In genomic region chr5:5423723-5424171, GRCm38 (mm10) we compare ENCODE assay signal across 17 mouse cellular contexts. TPM values are rescaled to one million over a fixed set of nuclear protein-coding genes. Genes with fewer than 3 reads are reported as not detected.
DNase-seq lines count a peak whose midpoint lies in the region; ATAC-seq and TF ChIP-seq lines count a peak whose summit lies in the region.
"Had no signal": no experiment of that assay in that cellular context is flagged by ENCODE, and none has a peak within 500 bp of the region (broad histone marks: within the 10 kb centered on the region; RNA-seq: fewer than 3 reads in every experiment).

No protein-coding gene starts in this region.

- no peaks in the 10 kb centered on the region for H3K4me1 ChIP-seq in kidney, postnatal 0 days (replicated peaks; ENCODE audit: insufficient read depth, low read length)
- H3K4me1 ChIP-seq in kidney, embryonic 14.5 days (ENCODE audit: control insufficient read depth, insufficient read depth, low read length): no peaks in the 10 kb centered on the region
- no peaks in the 10 kb centered on the region for H3K4me1 ChIP-seq in stomach, postnatal 0 days (replicated peaks; ENCODE audit: control insufficient read depth, insufficient read depth)

- H3K27ac ChIP-seq in kidney, postnatal 0 days: no peak overlapping the region
- no peak overlapping the region for H3K27ac ChIP-seq in kidney, embryonic 14.5 days (ENCODE audit: low read depth, low read length)
- H3K27ac ChIP-seq in stomach, postnatal 0 days (replicated peaks): peak overlapping the region; percentile 56; the same call in 1 of the 2 replicates
- no peak overlapping the region for H3K27ac ChIP-seq in gastrocnemius, adult 2 months

- H3K27me3 ChIP-seq in kidney, postnatal 0 days (ENCODE audit: insufficient read depth, low read length): no peaks in the 10 kb centered on the region
- no peaks in the 10 kb centered on the region for H3K27me3 ChIP-seq in kidney, embryonic 14.5 days (ENCODE audit: control insufficient read depth, insufficient read depth, low read length)
- H3K27me3 ChIP-seq in stomach, postnatal 0 days (ENCODE audit: control insufficient read depth, insufficient read depth, low read length): no peaks in the 10 kb centered on the region
- H3K27me3 ChIP-seq: megakaryocyte, embryonic 14.5 days had no signal

- H3K9me3 ChIP-seq in kidney, postnatal 0 days (replicated peaks; ENCODE audit: low read length): no peaks in the 10 kb centered on the region
- no peaks in the 10 kb centered on the region for H3K9me3 ChIP-seq in kidney, embryonic 14.5 days (ENCODE audit: control insufficient read depth, low read length)
- no peaks in the 10 kb centered on the region for H3K9me3 ChIP-seq in stomach, postnatal 0 days (ENCODE audit: control insufficient read depth, low read length)

- ATAC-seq in kidney, postnatal 0 days (replicated peaks; ENCODE audit: low FRiP score, low read depth): no peak
- ATAC-seq in kidney, embryonic 14.5 days (ENCODE audit: low FRiP score, low TSS enrichment): no peak
- ATAC-seq in stomach, postnatal 0 days (ENCODE audit: low FRiP score, low TSS enrichment): peak; percentile 35; the same call in 1 of the 2 replicates

- WGBS in kidney, postnatal 0 days: 69% methylated on average over 6 of the region's 6 CpGs
- 68% methylated on average over 6 of the region's 6 CpGs for WGBS in kidney, embryonic 14.5 days
- WGBS in stomach, postnatal 0 days: 44% methylated on average over 6 of the region's 6 CpGs

- no peak overlapping the region for H3K4me2 ChIP-seq in kidney, postnatal 0 days (ENCODE audit: low read length)
- no peak overlapping the region for H3K4me2 ChIP-seq in kidney, embryonic 14.5 days (replicated peaks; ENCODE audit: low read depth, low read length)
- H3K4me2 ChIP-seq in stomach, postnatal 0 days (replicated peaks; ENCODE audit: low read depth): no peak overlapping the region
- H3K4me2 ChIP-seq: liver, embryonic 11.5 days had no signal

- H3K9ac ChIP-seq in kidney, postnatal 0 days (ENCODE audit: low read depth, low read length): no peak overlapping the region
- no peak overlapping the region for H3K9ac ChIP-seq in kidney, embryonic 14.5 days (ENCODE audit: low read depth, low read length)
- H3K9ac ChIP-seq in stomach, postnatal 0 days (ENCODE audit: low read length): no peak overlapping the region

- TF ChIP-seq EP300 in stomach, postnatal 0 days (optimal IDR thresholded peaks at IDR 0.05): no peak

- intact Hi-C loops in gastrocnemius, adult 2 months (cut with DNase I): no loop called here

- peak; percentile 5 for DNase-seq in embryo, embryonic 11 days
- no peak for DNase-seq in embryo, embryonic 10 days (ENCODE audit: low spot score)
- peak; percentile 11 for DNase-seq in kidney, postnatal 0 days (ENCODE audit: low spot score)
- DNase-seq in forelimb bud, embryonic 11.5 days (ENCODE audit: low read depth, low spot score): peak; percentile 12
- DNase-seq in stomach, postnatal 0 days (ENCODE audit: low spot score): no peak
- no peak for DNase-seq in gastrocnemius, adult 2 months
- no peak for DNase-seq in right cerebral cortex, postnatal 4 days
- DNase-seq: cerebellum, adult 11 months; cerebellum, postnatal 36 days; kidney, postnatal 10 days; lung, postnatal 10 days had no signal

- H3K4me3 ChIP-seq in kidney, postnatal 0 days (replicated peaks; ENCODE audit: low read depth, low read length): no peak overlapping the region
- no peak overlapping the region for H3K4me3 ChIP-seq in kidney, embryonic 14.5 days (ENCODE audit: low read length)
- H3K4me3 ChIP-seq in stomach, postnatal 0 days (ENCODE audit: low read depth, low read length): no peak overlapping the region
- H3K4me3 ChIP-seq in gastrocnemius, adult 2 months: no peak overlapping the region
- H3K4me3 ChIP-seq: megakaryocyte, embryonic 14.5 days had no signal

- no peaks in the 10 kb centered on the region for H3K36me3 ChIP-seq in kidney, postnatal 0 days (ENCODE audit: insufficient read depth, low read length)
- no peaks in the 10 kb centered on the region for H3K36me3 ChIP-seq in kidney, embryonic 14.5 days (ENCODE audit: control insufficient read depth, insufficient read depth, low read length)
- H3K36me3 ChIP-seq in stomach, postnatal 0 days (ENCODE audit: control insufficient read depth, insufficient read depth, low read length): no peaks in the 10 kb centered on the region

- TF ChIP-seq CTCF in kidney, postnatal 0 days (IDR thresholded peaks at IDR 0.05; ENCODE audit: low read depth): no peak
- TF ChIP-seq CTCF in stomach, postnatal 0 days (IDR thresholded peaks at IDR 0.05; ENCODE audit: low read depth): no peak
- no peak for TF ChIP-seq CTCF in gastrocnemius, adult 2 months (IDR thresholded peaks at IDR 0.05)

RNA-seq across cellular contexts. Expression of gene Cdk14, which starts 3.6 kb away (rescaled TPM):
- 8.8 and 9.2 TPM in 2 replicates for polyA plus RNA-seq in kidney, postnatal 0 days (2015; fragmentation: Nextera tagmentation; extraction: Ambion mirVana)
- polyA plus RNA-seq in kidney, embryonic 14.5 days (2014; fragmentation: Nextera tagmentation; extraction: Ambion mirVana): 12.7 and 18.9 TPM in 2 replicates
- 5.9 and 6.1 TPM in 2 replicates for polyA plus RNA-seq in stomach, postnatal 0 days (2015; fragmentation: Nextera tagmentation; extraction: Ambion mirVana)
- total RNA-seq in gastrocnemius, adult 2 months (2021): 1 to 10 TPM; 2.6 to 5.3 TPM

RNA-seq across cellular contexts. Expression of gene 1700015F17Rik, which starts 55.2 kb away (rescaled TPM):
- not detected in 2 replicates for polyA plus RNA-seq in kidney, postnatal 0 days (2015; fragmentation: Nextera tagmentation; extraction: Ambion mirVana)
- not detected in 2 replicates for polyA plus RNA-seq in kidney, embryonic 14.5 days (2014; fragmentation: Nextera tagmentation; extraction: Ambion mirVana)
- polyA plus RNA-seq in stomach, postnatal 0 days (2015; fragmentation: Nextera tagmentation; extraction: Ambion mirVana): not detected in 2 replicates
- not detected for total RNA-seq in gastrocnemius, adult 2 months (2021)
- total RNA-seq: gastrocnemius, postnatal 4 days; hematopoietic stem cell, adult 5-6 weeks; monocyte, adult 5-6 weeks had no signal
- polyA plus RNA-seq: liver, embryonic 11.5 days had no signal

Comparison
In these comparisons a context has a peak if more than half of its experiments do, and no peak if none do; other contexts are left out.
1. DNase-seq: peak in embryo, embryonic 11 days (single experiment), kidney, postnatal 0 days (single experiment) and forelimb bud, embryonic 11.5 days (single experiment); none in embryo, embryonic 10 days (single experiment), stomach, postnatal 0 days (single experiment), gastrocnemius, adult 2 months (single experiment) and right cerebral cortex, postnatal 4 days (single experiment).